Mouse (Mus musculus): ENCODE results near the gene Clk2.

The Clk2 gene

DNA sequence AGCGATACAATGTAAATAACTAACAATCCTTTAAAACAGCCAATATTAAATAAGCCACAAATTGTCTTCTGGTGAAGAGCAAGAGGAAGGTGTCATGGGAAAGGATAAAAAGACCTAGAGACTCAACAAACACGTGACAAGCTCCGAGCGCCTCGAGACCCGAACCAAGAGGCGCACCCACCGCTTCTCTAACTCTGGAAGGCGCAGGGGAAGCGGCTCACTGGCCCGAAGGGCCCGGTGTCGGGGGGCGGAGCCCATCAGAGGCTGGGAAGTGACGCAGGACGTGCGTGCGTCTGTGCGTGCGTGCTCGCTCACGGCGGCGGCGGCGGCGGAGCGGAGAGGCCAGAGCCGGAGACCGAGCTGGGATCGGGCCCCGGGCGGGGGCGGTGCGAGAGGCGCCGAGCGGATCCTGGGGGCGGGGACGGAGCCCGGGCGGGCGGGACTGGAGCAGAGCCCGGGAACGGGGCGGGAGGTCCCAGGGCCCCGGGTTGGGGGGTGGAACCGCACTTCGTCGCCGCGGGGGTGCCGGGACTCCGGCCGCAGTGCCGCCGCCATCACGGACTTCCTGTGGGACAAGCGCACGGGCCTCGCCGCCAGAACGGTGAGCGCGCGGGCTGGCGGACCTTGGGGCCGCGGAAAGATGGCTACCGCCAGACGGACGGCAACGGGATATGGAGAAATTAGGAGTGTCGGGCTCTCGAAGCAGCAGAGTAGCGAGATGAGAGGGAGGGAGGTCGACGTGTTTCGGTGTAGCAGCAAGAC lies at the start of gene Clk2:
Clk2 (plus strand) TSS at position 290 of the 762 bp plus-strand sequence.
- peak; percentile 92 to 95 for DNase-seq (ENCODE audit: low spot score in 2 of 2)

DNA sequence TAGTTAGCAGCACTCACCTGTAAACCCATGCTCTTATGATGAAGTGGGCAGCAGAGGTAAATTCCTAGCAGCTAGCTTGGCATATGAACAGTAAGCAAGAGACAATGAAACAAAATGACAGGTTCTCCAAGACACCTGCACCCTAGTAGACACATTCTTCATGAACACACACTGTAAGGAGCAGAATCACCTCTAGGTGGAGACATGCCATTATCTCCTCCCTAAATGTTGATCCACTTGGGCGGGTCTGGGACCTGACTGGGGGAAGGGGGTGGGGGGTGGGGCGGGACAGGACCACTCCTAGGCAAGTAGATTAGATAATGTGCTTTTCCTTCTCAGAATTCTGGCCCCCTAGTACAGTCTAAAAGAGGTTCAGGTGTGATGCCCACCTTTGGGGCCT lies 49.1 kb upstream of the Clk2 start:
- DNase-seq (ENCODE audit: low spot score in 2 of 2) = no peak

DNA sequence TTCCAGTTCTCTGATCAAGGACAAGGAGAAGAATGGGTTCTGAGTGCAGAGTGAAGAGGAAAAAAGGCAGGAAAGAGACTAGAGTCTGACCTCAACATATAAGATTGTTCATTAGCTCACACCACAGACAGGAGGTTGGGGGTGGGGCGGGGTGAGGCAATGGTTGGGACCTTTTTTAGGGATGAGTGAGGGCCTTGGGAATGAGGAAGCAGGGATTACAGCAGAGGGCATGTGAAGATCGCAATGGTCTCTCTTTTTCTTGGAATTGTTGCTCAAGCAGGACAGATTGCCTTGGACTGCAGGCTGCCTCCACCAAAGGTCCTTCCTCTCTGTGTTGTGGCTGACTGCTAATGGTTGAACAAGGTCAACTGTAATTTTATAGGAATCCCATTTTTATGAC lies 41.3 kb upstream of the Clk2 start:
- DNase-seq (ENCODE audit: low spot score in 2 of 2) = no peak

DNA sequence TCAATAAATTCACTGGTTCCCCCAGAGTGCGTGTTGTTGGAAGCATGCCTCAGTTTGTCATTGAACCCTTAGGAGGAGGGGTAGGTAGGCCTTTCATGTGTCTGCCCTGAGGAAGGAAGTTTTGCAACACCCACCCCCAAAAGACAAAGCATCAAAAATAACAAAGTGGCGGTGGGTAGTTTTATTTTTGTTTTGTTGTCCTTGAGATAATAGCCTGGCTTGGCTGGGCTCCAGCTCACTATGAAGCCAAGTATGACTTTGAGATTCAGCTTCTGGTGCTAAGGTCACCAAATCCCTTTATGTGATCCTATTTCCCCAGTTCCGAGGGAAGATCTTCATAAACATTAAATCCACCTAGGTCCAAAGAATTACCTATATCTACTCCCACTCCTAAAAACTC lies 40.4 kb upstream of the Clk2 start:
- no peak for DNase-seq (ENCODE audit: low spot score in 2 of 2)

DNA sequence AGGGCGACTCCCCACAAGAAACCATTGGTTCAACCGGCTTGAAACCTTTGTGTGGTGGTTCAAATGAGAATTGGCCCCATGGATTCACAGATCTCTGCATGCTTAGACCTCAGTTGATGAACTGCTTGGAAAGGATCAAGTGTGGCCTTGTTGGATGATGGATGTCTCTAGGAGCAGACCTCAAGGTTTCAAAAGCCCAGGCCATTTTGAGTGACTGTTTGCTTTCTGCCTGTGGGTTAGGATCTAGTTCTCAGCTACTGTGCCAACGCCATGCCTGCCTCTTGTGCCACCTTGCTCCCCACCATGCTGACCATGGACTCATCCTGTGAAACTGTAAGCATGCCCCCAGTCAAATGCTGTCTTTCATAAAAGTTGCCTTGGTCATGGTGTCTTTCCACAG lies 38.6 kb upstream of the Clk2 start:
- DNase-seq (ENCODE audit: low spot score in 2 of 2) = no peak

DNA sequence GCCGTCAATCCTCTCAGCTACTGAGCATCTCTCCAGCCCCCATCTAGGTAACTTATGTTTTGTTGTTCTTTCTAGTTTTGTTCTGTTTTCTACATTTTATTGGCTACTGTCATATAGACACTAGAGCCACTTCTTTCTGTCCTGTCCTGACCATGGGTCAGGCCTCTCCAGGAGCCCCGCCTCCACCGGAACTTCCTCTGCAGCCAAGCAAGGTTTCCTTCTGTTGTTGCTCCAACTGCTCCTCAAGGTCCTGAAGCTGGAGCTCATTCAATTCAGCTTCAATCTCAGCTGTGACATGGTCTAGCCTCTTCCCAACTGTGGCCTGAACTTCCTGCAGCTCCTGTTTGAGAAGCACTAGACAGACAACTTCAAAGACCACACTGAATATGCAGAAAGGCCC lies 34.7 kb upstream of the Clk2 start:
- no peak for DNase-seq (ENCODE audit: low spot score in 2 of 2)

DNA sequence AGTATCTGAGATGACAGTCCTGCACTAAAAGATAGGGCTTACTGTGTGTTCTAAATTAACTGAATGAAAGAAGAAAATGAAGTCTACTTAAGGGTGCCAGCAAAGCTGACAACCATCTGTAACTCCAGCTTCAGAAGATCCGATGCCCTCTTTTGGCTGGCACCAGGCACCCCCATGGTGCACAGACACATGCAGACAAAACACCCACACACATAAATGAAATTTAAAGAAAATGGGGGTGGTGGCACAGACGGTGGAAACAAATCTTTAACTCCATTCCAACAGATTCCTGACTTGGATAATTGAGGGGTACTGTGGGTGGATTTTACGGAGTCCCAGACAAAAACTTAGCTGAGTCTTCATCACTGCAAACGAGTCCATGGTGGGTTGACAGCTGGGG lies 32.8 kb upstream of the Clk2 start:
- DNase-seq (ENCODE audit: low spot score in 2 of 2) = no peak

DNA sequence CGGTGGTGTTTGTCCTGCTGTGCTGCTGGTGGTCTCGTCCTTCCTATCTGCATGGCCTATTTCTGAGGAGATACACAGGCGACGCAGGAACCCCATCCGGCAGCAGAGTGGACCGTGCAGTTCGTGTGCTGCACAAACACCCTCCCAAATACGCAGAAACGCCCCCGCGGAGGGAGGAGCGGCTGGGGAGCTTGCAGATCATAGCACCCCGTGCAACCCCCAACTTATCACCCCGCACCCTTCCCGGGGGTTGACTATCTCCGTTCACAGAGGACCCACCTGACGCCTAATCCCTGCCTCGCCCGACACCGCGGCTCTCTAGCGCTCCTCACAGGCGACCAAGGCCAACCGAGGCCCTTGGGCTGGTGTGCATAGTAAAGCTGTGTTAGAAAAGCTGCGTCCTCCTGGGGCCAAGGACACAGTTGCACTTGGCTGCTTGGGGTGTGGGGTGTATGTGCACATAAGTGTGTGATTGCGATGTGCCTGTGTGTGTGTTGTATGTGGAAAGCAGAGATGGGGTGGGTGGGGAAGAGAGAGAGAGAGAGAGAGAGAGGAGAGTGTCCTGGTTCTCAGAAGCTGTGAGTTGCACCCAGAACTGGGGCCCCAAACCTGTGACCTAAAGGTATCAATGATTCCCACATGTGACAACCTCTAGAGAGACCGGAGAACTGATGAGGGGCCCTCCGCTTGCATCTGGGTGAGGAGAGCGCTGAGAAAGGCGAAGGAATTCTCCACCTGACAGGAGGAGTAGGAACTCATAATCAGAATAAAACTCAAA lies 32.1 kb upstream of the Clk2 start:
- peak; percentile 35 to 43 for DNase-seq (ENCODE audit: low spot score in 2 of 2)

DNA sequence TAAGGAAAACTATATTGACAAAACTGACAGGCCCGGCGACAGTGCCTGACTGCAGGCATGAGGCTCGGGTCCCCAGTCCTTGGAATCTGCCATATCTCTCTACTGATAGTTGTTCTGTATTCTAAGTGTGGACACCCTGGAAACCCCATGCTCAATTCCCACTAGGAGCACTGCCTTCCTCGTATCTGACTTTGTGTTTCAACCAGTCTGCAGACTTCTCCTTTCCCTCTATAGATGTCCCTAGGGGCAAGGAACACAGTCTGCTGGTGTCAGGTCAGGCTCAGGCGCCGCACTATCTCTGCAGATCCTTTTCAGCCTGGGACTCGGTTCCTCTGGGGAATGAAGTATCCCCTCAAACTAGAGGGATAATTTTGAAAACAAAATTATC lies 31.5 kb upstream of the Clk2 start:
- no peak for DNase-seq (ENCODE audit: low spot score in 2 of 2)

DNA sequence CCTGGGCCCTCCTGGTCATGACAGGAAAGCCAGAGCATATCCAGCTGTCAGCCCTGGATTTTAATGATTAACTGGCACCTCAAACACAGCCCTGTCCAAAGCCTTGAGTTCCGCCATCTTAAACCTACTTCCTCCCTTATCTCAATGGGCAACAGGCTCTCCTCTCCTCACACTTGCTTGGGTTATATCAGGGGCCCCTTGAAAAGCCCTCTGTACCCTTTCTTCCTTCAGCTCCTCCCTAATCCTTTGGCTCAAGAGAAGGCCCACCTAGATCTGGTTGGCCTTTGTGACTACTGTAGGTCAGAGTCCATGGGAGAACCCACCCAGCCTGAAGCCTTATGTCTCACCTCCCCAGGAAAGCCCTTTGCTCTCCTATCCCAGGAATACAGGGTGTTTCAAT lies 30.8 kb upstream of the Clk2 start:
- no peak for DNase-seq (ENCODE audit: low spot score in 2 of 2)

DNA sequence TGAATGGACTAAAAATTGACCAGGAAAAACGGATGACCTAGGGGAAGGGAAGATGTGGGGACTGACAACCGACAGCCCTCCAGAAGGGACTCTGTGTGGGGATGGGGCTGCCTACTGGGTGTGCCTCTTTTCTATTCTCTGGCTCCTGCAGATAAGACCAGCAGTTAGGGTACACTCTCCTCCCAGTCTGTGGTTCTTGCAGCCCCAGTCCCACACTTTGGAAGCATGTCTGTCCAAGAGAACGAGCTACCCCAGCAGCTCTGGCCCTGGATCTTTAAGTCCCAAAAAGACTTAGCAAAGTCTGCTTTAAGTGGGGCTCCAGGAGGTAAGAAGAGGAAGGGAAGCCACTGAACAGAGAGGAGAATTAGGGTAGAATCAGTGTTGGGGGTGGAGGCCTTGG lies 28.6 kb upstream of the Clk2 start, which contains the start of gene Pklr:
Pklr (plus strand) TSS at position 185 of the 400 bp plus-strand sequence.
- no peak for DNase-seq (ENCODE audit: low spot score in 2 of 2)

DNA sequence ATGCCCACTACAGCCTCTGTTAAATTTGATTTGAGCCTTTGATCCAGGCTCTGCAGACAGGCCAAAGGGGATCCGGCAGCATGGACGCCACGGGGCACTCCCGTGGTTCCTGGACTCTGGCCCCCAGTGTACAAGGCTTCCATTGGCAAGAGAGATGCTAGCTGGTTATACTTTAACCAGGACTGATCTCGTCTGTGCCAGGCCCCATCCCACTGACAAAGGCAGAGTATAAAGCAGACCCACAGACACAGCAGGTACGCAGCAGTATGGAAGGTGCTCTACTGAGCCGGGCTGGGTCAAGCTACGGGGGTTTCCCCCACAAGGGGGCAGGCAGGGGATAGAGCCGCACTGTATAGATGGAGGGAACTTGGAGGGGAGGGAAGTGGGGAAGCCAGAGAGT lies 28.2 kb upstream of the Clk2 start:
- no peak for DNase-seq (ENCODE audit: low spot score in 2 of 2)

DNA sequence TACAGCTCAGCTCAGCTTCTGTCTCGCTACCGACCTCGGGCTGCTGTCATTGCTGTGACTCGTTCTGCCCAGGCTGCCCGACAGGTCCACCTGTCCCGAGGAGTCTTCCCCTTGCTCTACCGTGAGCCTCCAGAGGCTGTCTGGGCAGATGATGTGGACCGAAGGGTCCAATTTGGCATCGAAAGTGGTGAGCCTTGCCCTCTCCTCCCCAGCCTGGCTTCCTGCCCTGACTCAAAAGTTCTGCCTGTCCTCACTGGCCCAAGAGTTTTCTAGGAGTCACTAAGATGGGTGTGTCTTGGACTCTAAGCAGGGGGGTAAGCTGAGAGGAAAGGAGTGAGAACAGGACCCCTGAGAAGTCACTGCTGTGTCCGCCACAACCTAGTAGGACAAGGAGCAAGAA lies 19.8 kb upstream of the Clk2 start:
- no peak for DNase-seq (ENCODE audit: low spot score in 2 of 2)

DNA sequence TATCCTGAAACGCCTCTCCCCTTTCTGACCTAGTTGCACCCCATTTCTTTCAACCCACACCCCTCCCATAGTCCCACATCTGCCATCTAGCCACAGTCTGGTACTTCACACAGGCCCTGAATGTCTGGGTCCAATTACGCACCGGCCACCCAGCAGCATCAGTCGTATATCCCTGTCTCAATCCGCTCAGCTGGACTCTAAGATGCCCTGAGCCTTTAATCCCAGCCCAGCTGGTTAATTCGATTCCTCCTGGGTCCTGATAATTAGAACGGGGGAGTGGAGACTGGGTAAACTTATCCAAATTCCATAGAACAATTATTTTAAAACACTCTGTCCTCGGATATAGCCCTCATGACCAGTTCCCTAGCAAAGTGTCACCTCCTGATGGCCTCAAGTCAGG lies 19.0 kb upstream of the Clk2 start:
- no peak for DNase-seq (ENCODE audit: low spot score in 2 of 2)

DNA sequence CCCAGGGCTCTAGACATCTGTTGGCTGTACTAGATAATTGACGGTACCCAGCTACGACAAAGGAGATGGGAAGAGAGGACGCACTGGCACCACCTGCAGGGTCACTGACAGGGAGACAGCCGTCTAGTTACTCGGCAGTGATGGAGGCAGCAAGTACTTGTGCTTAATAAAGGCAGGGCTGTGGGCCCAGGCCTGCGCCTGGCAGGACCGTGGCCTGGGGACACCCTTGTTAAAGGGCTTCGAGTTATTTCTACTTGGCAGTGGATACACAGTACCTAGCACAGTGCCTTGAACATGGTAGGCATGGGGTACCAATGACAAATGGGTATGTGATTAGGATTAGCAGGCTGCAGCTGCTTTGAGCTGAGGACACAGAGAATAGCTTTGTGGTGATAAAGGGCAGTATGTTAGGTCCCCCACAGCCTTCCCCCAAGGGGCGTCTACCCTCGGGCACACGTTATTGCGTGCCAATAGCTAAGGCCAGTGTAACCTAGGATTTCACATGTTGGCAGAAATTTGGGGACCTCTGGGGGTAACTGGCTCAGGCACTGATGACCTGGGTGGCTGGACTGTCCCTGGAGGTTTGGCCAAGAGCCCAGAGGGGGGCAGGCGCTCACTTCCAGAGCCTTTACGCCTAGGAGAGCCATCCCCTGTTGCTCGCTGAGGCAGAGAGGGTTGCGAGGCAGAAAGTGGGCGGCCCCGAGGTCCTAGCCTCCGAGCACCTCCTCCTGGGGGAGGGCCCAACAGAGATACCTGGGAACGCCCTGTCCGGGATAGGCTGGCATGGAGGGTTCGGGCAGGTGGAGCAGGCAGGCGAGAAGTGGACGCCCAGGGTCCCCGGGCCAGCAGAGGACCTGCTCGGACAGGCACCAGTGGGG lies 17.3 kb upstream of the Clk2 start:
- DNase-seq (ENCODE audit: low spot score in 2 of 2) = no peak

DNA sequence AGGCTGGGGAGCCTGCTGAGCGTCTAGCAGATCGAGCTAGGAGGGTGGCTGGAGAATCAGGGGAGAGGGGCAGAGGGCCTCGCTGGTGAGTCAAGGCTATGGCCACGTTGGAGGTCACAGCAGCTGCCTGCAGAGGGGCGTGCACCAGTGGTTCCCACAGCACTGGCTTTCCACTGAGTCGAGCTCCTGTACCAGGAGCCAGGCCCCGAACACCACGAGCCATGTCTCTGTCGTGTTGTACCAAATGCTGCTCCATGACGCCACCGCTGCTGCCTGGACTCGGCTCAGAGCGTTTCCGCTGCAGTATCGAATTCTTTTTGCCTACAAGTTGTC lies 16.6 kb upstream of the Clk2 start:
- DNase-seq (ENCODE audit: low spot score in 2 of 2) = no peak

DNA sequence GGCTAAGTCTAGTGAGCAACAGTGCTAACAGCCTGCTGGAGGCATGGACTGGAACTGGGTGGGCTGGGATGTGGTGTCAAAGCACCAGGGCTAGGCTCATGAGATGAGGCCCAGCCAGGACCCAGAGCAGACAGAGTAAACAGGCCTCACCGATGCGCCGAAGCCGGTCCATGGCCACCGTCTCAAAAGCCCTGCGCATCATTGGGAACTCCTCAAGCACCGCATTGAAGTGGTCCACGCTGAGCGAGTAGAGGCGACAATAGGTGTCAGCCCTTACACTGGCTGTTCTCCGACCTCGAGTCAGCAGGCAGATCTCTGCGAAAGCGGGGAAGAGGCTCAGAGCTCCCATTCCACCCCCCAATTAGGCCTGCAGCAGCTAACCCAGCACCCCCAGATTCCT lies 16.0 kb upstream of the Clk2 start:
- DNase-seq (ENCODE audit: low spot score in 2 of 2) = no peak

DNA sequence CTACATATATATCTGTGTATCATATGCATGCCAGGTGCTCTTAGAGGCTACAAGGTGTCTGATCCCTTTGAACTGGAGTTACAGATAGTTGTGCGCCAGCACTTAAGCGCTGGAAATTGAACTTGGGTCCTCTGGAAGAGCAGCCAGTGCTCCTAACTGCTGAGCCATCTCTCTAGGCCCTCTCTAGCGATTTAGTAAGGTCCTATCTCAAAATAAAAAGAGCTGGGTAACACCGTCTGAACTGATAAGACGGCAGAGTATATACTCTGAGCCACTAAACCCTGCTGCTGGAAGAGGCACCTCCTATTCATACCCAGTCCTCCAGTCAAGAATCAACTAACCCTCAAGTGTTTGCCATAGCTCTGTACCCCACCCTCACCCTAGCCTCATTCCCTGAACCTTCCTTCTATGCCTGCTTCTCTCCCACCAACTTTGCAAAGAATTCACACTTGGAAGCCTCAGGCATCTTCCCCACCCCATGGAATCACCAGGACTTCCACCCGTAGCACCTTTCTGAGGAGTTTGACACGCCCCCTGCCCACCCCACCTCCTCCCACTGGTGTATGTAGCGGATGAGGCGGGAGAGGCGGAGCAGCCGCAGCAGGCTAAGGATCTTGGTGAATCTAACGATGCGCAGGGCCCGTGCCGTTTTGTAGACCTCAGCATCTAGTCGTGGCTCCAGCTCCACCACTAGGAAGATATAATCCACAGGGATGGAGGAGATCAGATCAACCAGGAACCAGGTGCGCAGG lies 12.3 kb upstream of the Clk2 start:
- no peak for DNase-seq (ENCODE audit: low spot score in 2 of 2)

DNA sequence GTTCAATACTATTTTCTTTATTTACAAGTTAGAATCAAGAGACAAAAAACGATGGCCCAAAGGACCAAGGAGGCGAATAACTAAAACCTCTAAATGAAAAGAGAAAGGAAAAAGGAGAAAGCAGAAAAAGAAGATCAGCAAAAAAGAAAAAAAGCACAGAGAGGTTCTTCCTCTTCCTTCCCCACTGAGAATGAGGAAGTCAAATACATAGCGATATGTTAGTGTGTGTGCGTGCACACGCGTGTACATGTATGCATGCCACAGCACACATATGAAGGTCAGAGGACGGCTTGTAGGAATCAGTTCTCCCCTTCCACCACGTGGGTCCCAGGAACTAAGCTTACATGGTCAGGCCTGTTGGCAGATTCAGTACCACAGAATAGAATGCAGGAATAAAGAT lies 7.6 kb upstream of the Clk2 start:
- no peak for DNase-seq (ENCODE audit: low spot score in 2 of 2)

DNA sequence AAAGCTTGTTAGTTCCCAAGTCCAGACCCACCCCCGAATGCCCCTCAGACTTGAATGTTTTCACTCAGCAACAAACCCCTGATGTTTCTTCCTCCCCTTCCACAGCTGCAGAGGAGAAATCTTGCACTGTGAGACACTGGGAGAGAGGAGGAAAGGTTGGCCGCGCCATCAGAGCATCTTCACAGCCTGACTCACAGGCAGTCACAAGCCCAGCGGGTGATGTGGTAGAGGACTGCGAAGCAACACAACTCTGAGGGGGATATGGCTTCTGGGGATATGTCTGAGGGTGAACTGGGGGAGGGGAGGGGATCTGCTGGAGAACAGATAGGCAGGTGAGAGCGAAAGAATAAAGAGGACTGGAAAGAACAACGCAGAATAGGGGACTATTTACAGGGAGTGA lies 5.9 kb upstream of the Clk2 start:
- no peak for DNase-seq (ENCODE audit: low spot score in 2 of 2)

DNA sequence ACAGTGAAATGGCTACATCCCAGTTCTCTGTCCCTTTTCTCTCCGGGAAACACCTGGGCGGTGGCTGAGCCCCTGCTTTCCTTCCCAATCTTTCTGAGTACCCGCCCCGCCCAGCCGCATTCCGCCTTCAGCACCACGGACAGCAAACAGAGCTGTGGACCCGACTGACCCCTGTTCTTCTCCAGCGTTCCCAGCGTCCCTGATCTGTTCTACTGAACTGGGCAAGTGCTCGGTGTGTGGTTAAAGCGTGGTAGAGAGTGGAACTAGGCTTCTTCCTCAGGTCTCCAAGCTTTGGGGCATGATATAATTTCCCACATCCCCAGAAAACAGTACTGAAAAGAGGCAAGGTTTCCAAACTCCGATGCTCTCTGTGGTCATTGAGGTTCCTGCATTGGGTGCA lies 5.4 kb upstream of the Clk2 start:
- peak in 1 of 2 experiments; percentile 38 for DNase-seq (ENCODE audit: low spot score in 2 of 2)
